Mouse (Mus musculus): ENCODE results near the gene Cfap74.

Gene Cfap74

GRCm38 (mm10) chr4:155409058-155409776, at the start of gene Cfap74:
Gene Cfap74 (plus strand): TSS chr4:155409190.
- in situ Hi-C loops (cut with MboI, MseI), result no loop called here

- in situ Hi-C loops (cut with MboI, MseI), result no loop called here
Measured at GRCm38 (mm10) chr4:155359560-155360464, 49.2 kb upstream of the Cfap74 start.

GRCm38 (mm10) chr4:155360856-155361255, 48.1 kb upstream of the Cfap74 start:
- in situ Hi-C loops (cut with MboI, MseI), result no loop called here

- in situ Hi-C loops (cut with MboI, MseI), result no loop called here
Measured at GRCm38 (mm10) chr4:155361303-155361791, 47.6 kb upstream of the Cfap74 start, which contains the start of gene Prkcz. Gene Prkcz (minus strand): TSS chr4:155361361.

- in situ Hi-C loops (cut with MboI, MseI), result no loop called here
Measured at GRCm38 (mm10) chr4:155362443-155362842, 46.5 kb upstream of the Cfap74 start.

GRCm38 (mm10) chr4:155366784-155367183, 42.2 kb upstream of the Cfap74 start:
- in situ Hi-C loops (cut with MboI, MseI), result loop anchor here (5.0 kb wide), 1 partner anchor 211 kb away; no protein-coding TSS in a partner anchor

GRCm38 (mm10) chr4:155367739-155368138, 41.3 kb upstream of the Cfap74 start:
- in situ Hi-C loops (cut with MboI, MseI), result loop anchor here (5.0 kb wide), 1 partner anchor 210 kb away; no protein-coding TSS in a partner anchor

- in situ Hi-C loops (cut with MboI, MseI), result loop anchor here (5.0 kb wide), 1 partner anchor 209 kb away; no protein-coding TSS in a partner anchor
Measured at GRCm38 (mm10) chr4:155368684-155369083, 40.3 kb upstream of the Cfap74 start.

- in situ Hi-C loops (cut with MboI, MseI), result no loop called here
Measured at GRCm38 (mm10) chr4:155370737-155371715, 38.0 kb upstream of the Cfap74 start.

- in situ Hi-C loops (cut with MboI, MseI), result no loop called here
Measured at GRCm38 (mm10) chr4:155371797-155372735, 36.9 kb upstream of the Cfap74 start.

- in situ Hi-C loops (cut with MboI, MseI), result loop anchor here (5.0 kb wide), 1 partner anchor 85 kb away; the partner anchor contains the start of gene Tmem52
Measured at GRCm38 (mm10) chr4:155381974-155382373, 27.0 kb upstream of the Cfap74 start.

GRCm38 (mm10) chr4:155382752-155383151, 26.2 kb upstream of the Cfap74 start:
- in situ Hi-C loops (cut with MboI, MseI), result loop anchor here (5.0 kb wide), 1 partner anchor 85 kb away; the partner anchor contains the start of gene Tmem52

- in situ Hi-C loops (cut with MboI, MseI), result loop anchor here (5.0 kb wide), 1 partner anchor 84 kb away; the partner anchor contains the start of gene Tmem52
Measured at GRCm38 (mm10) chr4:155383326-155383725, 25.7 kb upstream of the Cfap74 start.

GRCm38 (mm10) chr4:155387166-155387565, 21.8 kb upstream of the Cfap74 start:
- in situ Hi-C loops (cut with MboI, MseI), result no loop called here

GRCm38 (mm10) chr4:155395471-155395870, 13.5 kb upstream of the Cfap74 start:
- in situ Hi-C loops (cut with MboI, MseI), result no loop called here

- in situ Hi-C loops (cut with MboI, MseI), result no loop called here
Measured at GRCm38 (mm10) chr4:155396751-155397150, 12.2 kb upstream of the Cfap74 start.

GRCm38 (mm10) chr4:155397511-155398221, 11.3 kb upstream of the Cfap74 start, which contains the start of gene Gabrd:
Gene Gabrd (minus strand): TSS chr4:155398112.
- in situ Hi-C loops (cut with MboI, MseI), result no loop called here

- in situ Hi-C loops (cut with MboI, MseI), result no loop called here
Measured at GRCm38 (mm10) chr4:155398222-155398540, 10.8 kb upstream of the Cfap74 start.

- in situ Hi-C loops (cut with MboI, MseI), result no loop called here
Measured at GRCm38 (mm10) chr4:155401121-155401520, 7.9 kb upstream of the Cfap74 start.
